Mouse (Mus musculus) R1 (cell line): ENCODE measurements at regions not wholly inside any gene's neighbourhood (a gene's known extent, or its start where the extent isn't known, plus 50 kb on each side); places are given as distances from the start of the nearest gene placed in this dataset.

ENCODE experiments used
- DNase-seq: peaks from one replicate; pipeline ENCODE4 v3.0.0-alpha.2; 2018; ENCODE audit warnings: low read depth, low spot score

GRCm38 (mm10) chr4:95483571-95483970, 73.7 kb upstream of the Fggy start:
- no peak for DNase-seq

GRCm38 (mm10) chr4:95487323-95487722, 70.0 kb upstream of the Fggy start:
- DNase-seq: no peak

- DNase-seq: no peak
Measured at GRCm38 (mm10) chr4:95487969-95488368, 69.3 kb upstream of the Fggy start.

- no peak for DNase-seq
Measured at GRCm38 (mm10) chr4:95489059-95489458, 68.2 kb upstream of the Fggy start.

- no peak for DNase-seq
Measured at GRCm38 (mm10) chr4:95500265-95500664, 57.0 kb upstream of the Fggy start.

- no peak for DNase-seq
Measured at GRCm38 (mm10) chr4:95501164-95501563, 56.1 kb upstream of the Fggy start.

- no peak for DNase-seq
Measured at GRCm38 (mm10) chr4:95507141-95507945, 50.0 kb upstream of the Fggy start.
